16 mouse cellular contexts compared by ENCODE assay signal in genomic region chr15:98594193-98594592, GRCm38 (mm10). TPM values are rescaled to one million over a fixed set of nuclear protein-coding genes. Genes with fewer than 3 reads are reported as not detected.
A peak's percentile ranks its signal among the peaks of the same experiment; 100 is the strongest.
DNase-seq lines count a peak whose midpoint lies in the region; ATAC-seq lines count a peak whose summit lies in the region.
"Had no signal": no experiment of that assay in that cellular context is flagged by ENCODE, and none has a peak within 500 bp of the region (broad histone marks: within the 10 kb centered on the region; RNA-seq: fewer than 3 reads in every experiment).

No protein-coding gene starts in this region.

- ATAC-seq in frontal cortex, adult (ENCODE audit: low TSS enrichment) = peak; percentile 94
- ATAC-seq: forebrain, embryonic 16.5 days; liver, embryonic 12.5 days; midbrain, embryonic 13.5 days had no signal

- DNase-seq in frontal cortex, postnatal 14 days (ENCODE audit: low spot score in 2 of 2) = no peak
- DNase-seq in left cerebral cortex, adult 18-20 months (ENCODE audit: low spot score in 2 of 2) = peak; percentile 55 to 62
- no peak for DNase-seq in left cerebral cortex, adult 11 months (ENCODE audit: low spot score)
- peak; percentile 66 for DNase-seq in ES-CJ7 (ENCODE audit: low read depth, low spot score)
- peak; percentile 49 to 50 for DNase-seq in right cerebral cortex, postnatal 36 days (ENCODE audit: low spot score in 2 of 2)
- DNase-seq in liver = no peak
- no peak for DNase-seq in cerebellum, adult 8-10 months
- DNase-seq: adrenal gland, postnatal 10 days; cerebellum, adult 9-11 months; embryo, embryonic 11 days; thymus, adult 2 months had no signal

RNA-seq across cellular contexts. Expression of gene Adcy6, which starts 15.7 kb away (rescaled TPM):
- 10 to 100 TPM; 45.8 to 49.7 TPM for total RNA-seq in left cerebral cortex, adult 18-20 months (2021)

RNA-seq across cellular contexts. Expression of gene 4930415O20Rik, which starts 23.4 kb away (rescaled TPM):
- total RNA-seq in left cerebral cortex, adult 18-20 months (2021) = not detected
- total RNA-seq: left cerebral cortex, postnatal 25 days had no signal

RNA-seq across cellular contexts. Expression of gene Ccnt1, which starts 23.5 kb away (rescaled TPM):
- total RNA-seq in left cerebral cortex, adult 18-20 months (2021) = 10 to 100 TPM; 40.4 to 46.0 TPM

RNA-seq across cellular contexts. Expression of gene Cacnb3, which starts 36.4 kb away (rescaled TPM):
- total RNA-seq in left cerebral cortex, adult 18-20 months (2021) = 100 to 1,000 TPM; 267 to 278 TPM

Comparison
In these comparisons a context has a peak if more than half of its experiments do, and no peak if none do; other contexts are left out.
1. DNase-seq: peak in left cerebral cortex, adult 18-20 months (2 of 2), ES-CJ7 (single experiment) and right cerebral cortex, postnatal 36 days (2 of 2); none in frontal cortex, postnatal 14 days (0 of 2), left cerebral cortex, adult 11 months (single experiment), liver (single experiment) and cerebellum, adult 8-10 months (single experiment).